Mouse (Mus musculus): ENCODE results near the gene Morn1. TPM values are rescaled to one million over a fixed set of nuclear protein-coding genes. Genes with fewer than 3 reads are reported as not detected.

Gene Morn1
- polyA plus RNA-seq, 1 experiment from 2014 or later = 6.2 TPM

GRCm38 (mm10) chr4:155079666-155080065 is 6.7 kb upstream of the Morn1 start:
- H3K9ac ChIP-seq = no peak overlapping the region
- H3K4me3 ChIP-seq = no peak overlapping the region
- H3K27ac ChIP-seq = no peak overlapping the region
- H3K4me2 ChIP-seq = no peak overlapping the region
- H3K4me1 ChIP-seq = peaks cover 16% of the 10 kb centered on the region
- no peaks in the 10 kb centered on the region for H3K9me3 ChIP-seq
- peaks cover 83% of the 10 kb centered on the region for H3K36me3 ChIP-seq
- no peak for ATAC-seq (ENCODE audit: insufficient number of reproducible peaks, insufficient read depth, low FRiP score, low TSS enrichment, low read depth)
- no peaks in the 10 kb centered on the region for H3K27me3 ChIP-seq
- WGBS = 73% methylated on average over 6 of the region's 6 CpGs

GRCm38 (mm10) chr4:155083553-155083952 is 2.8 kb upstream of the Morn1 start:
- peaks cover 44% of the 10 kb centered on the region for H3K36me3 ChIP-seq
- H3K9ac ChIP-seq = 0 out of 2 replicates have a peak overlapping the region, but pooled peaks have one; percentile 94
- no peak for ATAC-seq (ENCODE audit: insufficient number of reproducible peaks, insufficient read depth, low FRiP score, low TSS enrichment, low read depth)
- H3K4me1 ChIP-seq = peaks cover 32% of the 10 kb centered on the region
- no peak overlapping the region for H3K4me2 ChIP-seq
- no peaks in the 10 kb centered on the region for H3K9me3 ChIP-seq
- WGBS = 91% methylated on average over 4 of the region's 4 CpGs
- H3K27me3 ChIP-seq = no peaks in the 10 kb centered on the region
- H3K27ac ChIP-seq = no peak overlapping the region
- H3K4me3 ChIP-seq = no peak overlapping the region

DNA sequence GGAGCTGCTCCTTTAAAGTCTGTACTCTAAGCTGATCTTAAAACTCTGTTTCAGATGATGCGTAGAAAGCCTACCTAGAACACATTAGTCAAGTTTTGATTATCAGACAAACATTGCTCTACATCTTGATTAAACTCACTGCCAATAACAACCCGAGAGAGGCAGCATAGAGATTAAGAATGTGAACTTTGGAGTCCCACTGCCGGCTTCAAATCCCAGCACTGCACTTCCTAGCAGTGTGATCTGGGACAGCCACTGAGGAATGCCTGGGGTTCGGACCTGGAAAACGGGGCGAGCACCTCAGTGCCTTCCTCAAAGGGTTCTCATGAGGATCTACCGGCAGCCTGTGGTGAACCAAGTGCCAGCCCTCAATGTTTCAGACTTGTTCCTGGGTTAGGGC is 2.0 kb upstream of the Morn1 start:
- no peaks in the 10 kb centered on the region for H3K27me3 ChIP-seq
- H3K27ac ChIP-seq = no peak overlapping the region
- 87% methylated on average over 7 of the region's 7 CpGs for WGBS
- peaks cover 44% of the 10 kb centered on the region for H3K36me3 ChIP-seq
- no peaks in the 10 kb centered on the region for H3K9me3 ChIP-seq
- peaks cover 32% of the 10 kb centered on the region for H3K4me1 ChIP-seq
- ATAC-seq (ENCODE audit: insufficient number of reproducible peaks, insufficient read depth, low FRiP score, low TSS enrichment, low read depth) = no peak
- H3K9ac ChIP-seq = peak overlapping the region; percentile 94
- peak overlapping the region; percentile 96 for H3K4me2 ChIP-seq
- peak overlapping the region; percentile 11; the same call in 1 of the 2 replicates for H3K4me3 ChIP-seq

- peak; percentile 67; the same call in 1 of the 2 replicates for ATAC-seq (ENCODE audit: insufficient number of reproducible peaks, insufficient read depth, low FRiP score, low TSS enrichment, low read depth)
- H3K36me3 ChIP-seq = peaks cover 38% of the 10 kb centered on the region
- H3K27me3 ChIP-seq = no peaks in the 10 kb centered on the region
- peaks cover 28% of the 10 kb centered on the region for H3K4me1 ChIP-seq
- peak overlapping the region; percentile 94 for H3K9ac ChIP-seq
- H3K4me2 ChIP-seq = peak overlapping the region; percentile 96
- peak overlapping the region; percentile 92 for H3K27ac ChIP-seq
- H3K4me3 ChIP-seq = peak overlapping the region; percentile 93
- no peaks in the 10 kb centered on the region for H3K9me3 ChIP-seq
- 5% methylated on average over 35 of the region's 35 CpGs for WGBS
These were observed 920 bp upstream of the Morn1 start for GRCm38 (mm10) chr4:155085206-155086107.

DNA sequence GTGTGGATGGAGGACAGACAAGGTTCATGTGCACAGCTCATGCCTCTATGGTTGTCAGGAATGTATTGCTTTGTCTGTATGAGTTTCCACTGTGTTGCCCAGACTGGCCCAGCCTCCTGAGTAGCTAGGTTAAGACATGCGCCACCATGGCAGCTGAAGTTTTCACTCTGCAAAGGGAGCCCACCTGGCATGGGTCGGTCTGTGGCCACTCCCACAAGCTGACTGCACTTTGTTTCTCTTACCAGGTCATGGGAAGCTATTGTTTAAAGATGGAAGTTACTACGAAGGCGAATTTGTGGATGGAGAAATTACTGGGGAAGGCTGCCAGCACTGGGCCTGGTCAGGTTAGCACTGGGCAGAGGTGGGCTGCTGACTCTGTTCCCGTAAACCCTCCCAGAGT is 2.9 kb downstream of the Morn1 start:
- Histone ChIP-seq H3K27ac (no peak overlapping the region), H3K4me2 (no peak overlapping the region), H3K9me3 (no peaks in the 10 kb centered on the region), H3K4me3 (no peak overlapping the region), H3K4me1 (peaks cover 20% of the 10 kb centered on the region), H3K9ac (no peak overlapping the region), H3K27me3 (no peaks in the 10 kb centered on the region), H3K36me3 (peaks cover 19% of the 10 kb centered on the region)
- WGBS = 88% methylated on average over 5 of the region's 5 CpGs
- no peak for ATAC-seq (ENCODE audit: insufficient number of reproducible peaks, insufficient read depth, low FRiP score, low TSS enrichment, low read depth)

DNA sequence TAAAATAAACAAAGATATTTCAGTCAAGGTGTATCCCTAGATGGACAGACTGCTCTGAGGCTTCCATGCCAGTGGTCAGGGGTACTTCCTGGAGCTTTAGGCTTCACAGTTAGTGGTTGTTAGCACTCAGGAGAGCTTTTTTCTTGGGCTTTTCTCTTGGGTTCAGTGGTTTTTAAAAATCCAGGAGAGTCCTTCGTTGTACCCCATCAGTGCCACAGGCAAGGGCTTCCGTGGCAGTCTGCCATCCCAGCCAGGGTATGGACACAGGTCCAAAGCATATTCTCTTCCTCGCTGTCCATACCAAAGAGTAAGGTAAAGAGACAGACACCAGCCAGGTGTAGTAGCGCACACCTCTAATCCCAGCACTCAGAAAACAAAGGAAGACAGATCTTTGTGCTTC is 3.8 kb downstream of the Morn1 start:
- WGBS = 91% methylated on average over 4 of the region's 4 CpGs
- Histone ChIP-seq H3K9me3 (no peaks in the 10 kb centered on the region), H3K4me3 (no peak overlapping the region), H3K36me3 (peaks cover 19% of the 10 kb centered on the region), H3K4me2 (no peak overlapping the region), H3K4me1 (peaks cover 14% of the 10 kb centered on the region), H3K27me3 (no peaks in the 10 kb centered on the region), H3K27ac (no peak overlapping the region), H3K9ac (0 out of 2 replicates have a peak overlapping the region, but pooled peaks have one; percentile 32)
- ATAC-seq (ENCODE audit: insufficient number of reproducible peaks, insufficient read depth, low FRiP score, low TSS enrichment, low read depth) = no peak

GRCm38 (mm10) chr4:155090688-155091449 is 4.5 kb downstream of the Morn1 start:
- H3K27me3 ChIP-seq = no peaks in the 10 kb centered on the region
- no peak for ATAC-seq (ENCODE audit: insufficient number of reproducible peaks, insufficient read depth, low FRiP score, low TSS enrichment, low read depth)
- 89% methylated on average over 13 of the region's 13 CpGs for WGBS

GRCm38 (mm10) chr4:155092718-155093430 is 6.5 kb downstream of the Morn1 start:
- Histone ChIP-seq H3K27me3 (no peaks in the 10 kb centered on the region), H3K4me1 (peaks cover 7% of the 10 kb centered on the region), H3K9ac (0 out of 2 replicates have a peak overlapping the region, but pooled peaks have one; percentile 12), H3K36me3 (peaks cover 19% of the 10 kb centered on the region), H3K27ac (no peak overlapping the region), H3K4me2 (no peak overlapping the region), H3K4me3 (no peak overlapping the region), H3K9me3 (no peaks in the 10 kb centered on the region)
- 90% methylated on average over 19 of the region's 19 CpGs for WGBS
- no peak for ATAC-seq (ENCODE audit: insufficient number of reproducible peaks, insufficient read depth, low FRiP score, low TSS enrichment, low read depth)

More at GRCm38 (mm10) chr4:155090688-155091449, 4.5 kb downstream of the Morn1 start:
- Histone ChIP-seq H3K4me2 (no peak overlapping the region), H3K4me3 (no peak overlapping the region), H3K4me1 (peaks cover 15% of the 10 kb centered on the region), H3K27ac (no peak overlapping the region), H3K9ac (no peak overlapping the region), H3K36me3 (peaks cover 19% of the 10 kb centered on the region), H3K9me3 (no peaks in the 10 kb centered on the region)

DNA sequence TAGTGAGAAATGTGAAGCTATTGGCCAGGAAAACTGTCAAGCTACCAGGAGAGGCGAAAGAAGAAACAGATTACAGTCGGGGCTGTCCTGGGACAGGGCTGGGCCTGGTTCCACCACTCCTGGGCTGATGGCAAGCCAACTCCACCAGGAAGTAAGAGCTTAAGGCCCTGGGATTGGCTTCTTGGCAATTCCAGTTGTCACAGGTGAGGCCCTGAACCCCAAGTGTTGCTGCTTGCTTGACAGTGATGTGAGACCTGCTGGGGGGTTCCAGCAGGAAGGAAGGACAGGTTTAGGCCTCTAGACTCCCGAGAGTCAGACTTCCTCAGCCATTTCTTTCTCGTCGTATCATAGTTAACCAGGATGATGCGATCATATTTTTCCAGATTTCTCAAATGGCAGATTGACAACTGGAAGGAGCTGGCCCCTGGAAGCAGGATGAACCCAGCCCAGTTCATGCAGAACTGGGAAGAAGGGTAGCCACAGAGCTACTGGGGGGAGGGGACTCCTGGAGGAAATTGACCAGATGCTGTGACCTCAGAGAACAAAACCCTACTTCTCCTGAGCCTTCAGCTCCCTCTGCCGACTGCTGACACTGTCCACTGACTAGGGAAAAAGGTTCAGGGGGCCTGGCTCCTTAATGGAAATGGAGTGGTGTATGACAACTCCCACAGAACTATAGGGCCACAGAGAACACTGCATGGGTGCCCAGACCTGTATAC is 7.2 kb downstream of the Morn1 start:
- Histone ChIP-seq H3K4me3 (no peak overlapping the region), H3K4me1 (peaks cover 7% of the 10 kb centered on the region), H3K9me3 (no peaks in the 10 kb centered on the region), H3K27me3 (no peaks in the 10 kb centered on the region), H3K36me3 (peaks cover 19% of the 10 kb centered on the region), H3K27ac (no peak overlapping the region), H3K9ac (0 out of 2 replicates have a peak overlapping the region, but pooled peaks have one; percentile 22), H3K4me2 (no peak overlapping the region)
- WGBS = 76% methylated on average over 7 of the region's 7 CpGs
- ATAC-seq (ENCODE audit: insufficient number of reproducible peaks, insufficient read depth, low FRiP score, low TSS enrichment, low read depth) = no peak

GRCm38 (mm10) chr4:155094565-155094964 is 8.2 kb downstream of the Morn1 start:
- Histone ChIP-seq H3K36me3 (peaks cover 13% of the 10 kb centered on the region), H3K4me3 (no peak overlapping the region), H3K9me3 (no peaks in the 10 kb centered on the region), H3K4me2 (no peak overlapping the region), H3K4me1 (peaks cover 7% of the 10 kb centered on the region), H3K27ac (peak overlapping the region; percentile 8; the same call in 1 of the 2 replicates), H3K9ac (0 out of 2 replicates have a peak overlapping the region, but pooled peaks have one; percentile 22), H3K27me3 (no peaks in the 10 kb centered on the region)
- 59% methylated on average over 3 of the region's 3 CpGs for WGBS
- no peak for ATAC-seq (ENCODE audit: insufficient number of reproducible peaks, insufficient read depth, low FRiP score, low TSS enrichment, low read depth)
